Mouse (Mus musculus) hindbrain, embryonic 11.5 days (tissue): ENCODE data around the gene Gm4881. TPM values are rescaled to one million over a fixed set of nuclear protein-coding genes. Genes with fewer than 3 reads are reported as not detected.

Experiments used
- ATAC-seq: fragments of 200-750 bp; cut with Nextera tagmentation; 2 replicates; pipeline ENCODE4 v1.8.0; 2017; ENCODE audit warnings: mild to moderate bottlenecking, moderate TSS enrichment, moderate library complexity; ENCODE audit not compliant: low FRiP score
- DNase-seq: peaks from one replicate; pipeline ENCODE4 v3.0.0-alpha.2; 2015; ENCODE audit warnings: low spot score
- H3K27ac ChIP-seq: fragments of 300-500 bp; sonication (generic); 2 replicates; pipeline ENCODE4 v1.5.1; 2014; ENCODE audit warnings: mild to moderate bottlenecking, low read depth, low read length
- H3K27me3 ChIP-seq: fragments of 300-500 bp; sonication (generic); 2 replicates; pipeline ENCODE4 v1.6.1; 2014; ENCODE audit warnings: mild to moderate bottlenecking, low read length, moderate library complexity, mixed read lengths; ENCODE audit not compliant: control insufficient read depth, insufficient read depth
- H3K36me3 ChIP-seq: fragments of 300-500 bp; sonication (generic); 2 replicates; pipeline ENCODE4 v1.6.1; 2014; ENCODE audit warnings: mild to moderate bottlenecking, low read length, moderate library complexity, mixed read lengths; ENCODE audit not compliant: control insufficient read depth, insufficient read depth
- H3K4me1 ChIP-seq: fragments of 300-500 bp; sonication (generic); replicated peaks from 2 replicates; pipeline ENCODE4 v1.6.1; 2014; ENCODE audit warnings: low read length, mixed read lengths; ENCODE audit not compliant: control insufficient read depth, insufficient read depth
- H3K4me2 ChIP-seq: fragments of 300-500 bp; sonication (generic); replicated peaks from 2 replicates; pipeline ENCODE4 v1.6.1; 2014; ENCODE audit warnings: mild to moderate bottlenecking, low read depth, low read length
- H3K4me3 ChIP-seq: fragments of 300-500 bp; sonication (generic); 2 replicates; pipeline ENCODE4 v1.5.1; 2014; ENCODE audit warnings: low read depth, low read length
- H3K9ac ChIP-seq: fragments of 300-500 bp; sonication (generic); 2 replicates; pipeline ENCODE4 v1.6.1; 2014; ENCODE audit warnings: low read depth, low read length
- H3K9me3 ChIP-seq: fragments of 300-500 bp; sonication (generic); 2 replicates; pipeline ENCODE4 v1.6.1; 2016; ENCODE audit warnings: low read length; ENCODE audit not compliant: control insufficient read depth
- WGBS: fragments of 180-500 bp; shearing (Covaris S2); extraction: QIAGEN DNeasy Blood & Tissue Kit; methylation state at CpG from one replicate; pipeline ENCODE4 v1.1.7; 2014; 5-methylcytosine and 5-hydroxymethylcytosine counted together
- polyA plus RNA-seq: library from polyadenylated mRNA; unstranded; fragments of >200 nt; fragmentation: Nextera tagmentation; extraction: Ambion mirVana; gene quantifications from 2 replicates; pipeline ENCODE4 v1.2.1, GENCODE M21; 2014

Gene Gm4881
- polyA plus RNA-seq, 1 experiment from 2014 or later, result 6.1 TPM

GRCm38 (mm10) chr7:24974893-24975595 is 30.8 kb upstream of the Gm4881 start:
- Histone ChIP-seq H3K27me3 (no peaks in the 10 kb centered on the region; the same call in 1 of the 2 replicates), H3K36me3 (no peaks in the 10 kb centered on the region), H3K4me2 (no peak overlapping the region), H3K9me3 (no peaks in the 10 kb centered on the region), H3K4me3 (no peak overlapping the region), H3K27ac (no peak overlapping the region), H3K9ac (no peak overlapping the region), H3K4me1 (peaks cover 3% of the 10 kb centered on the region; the same call in 1 of the 2 replicates)
- DNase-seq (peak; percentile 69), ATAC-seq (no peak)
- WGBS, result 30% methylated on average over 9 of the region's 9 CpGs

GRCm38 (mm10) chr7:24973902-24974301 is 29.6 kb upstream of the Gm4881 start:
- Histone ChIP-seq H3K9ac (no peak overlapping the region), H3K36me3 (no peaks in the 10 kb centered on the region), H3K4me2 (no peak overlapping the region), H3K4me3 (no peak overlapping the region), H3K4me1 (peaks cover 3% of the 10 kb centered on the region; the same call in 1 of the 2 replicates), H3K27ac (no peak overlapping the region), H3K9me3 (no peaks in the 10 kb centered on the region), H3K27me3 (no peaks in the 10 kb centered on the region; the same call in 1 of the 2 replicates)
- 69% methylated on average over 5 of the region's 5 CpGs for WGBS
- DNase-seq, result no peak
- no peak for ATAC-seq

GRCm38 (mm10) chr7:24973208-24973607 is 28.9 kb upstream of the Gm4881 start:
- no peak overlapping the region for H3K27ac ChIP-seq
- no peak for ATAC-seq
- peaks cover 3% of the 10 kb centered on the region; the same call in 1 of the 2 replicates for H3K4me1 ChIP-seq
- no peak for DNase-seq
- no peaks in the 10 kb centered on the region for H3K9me3 ChIP-seq
- H3K36me3 ChIP-seq, result no peaks in the 10 kb centered on the region
- no peak overlapping the region for H3K9ac ChIP-seq
- no peak overlapping the region for H3K4me2 ChIP-seq
- no peak overlapping the region for H3K4me3 ChIP-seq
- 85% methylated on average over 4 of the region's 4 CpGs for WGBS
- no peaks in the 10 kb centered on the region; the same call in 1 of the 2 replicates for H3K27me3 ChIP-seq

GRCm38 (mm10) chr7:24971972-24972893 is 27.9 kb upstream of the Gm4881 start, which contains the start of gene Rabac1:
Gene Rabac1 (minus strand): TSS chr7:24972754.
- peak within 1 kb of the TSS; percentile 7; the same call in 1 of the 2 replicates for H3K27ac ChIP-seq

GRCm38 (mm10) chr7:24971261-24971971 is 27.1 kb upstream of the Gm4881 start:
- 9% methylated on average over 17 of the region's 19 CpGs for WGBS
- peak; percentile 22; the same call in 1 of the 2 replicates for ATAC-seq
- Histone ChIP-seq H3K4me2 (peak overlapping the region; percentile 89), H3K4me3 (peak overlapping the region; percentile 56), H3K36me3 (no peaks in the 10 kb centered on the region), H3K27ac (no peak overlapping the region), H3K27me3 (no peaks in the 10 kb centered on the region; the same call in 1 of the 2 replicates), H3K9me3 (no peaks in the 10 kb centered on the region), H3K4me1 (peaks cover 3% of the 10 kb centered on the region; the same call in 1 of the 2 replicates), H3K9ac (no peak overlapping the region; the same call in 1 of the 2 replicates)
- peak; percentile 72 for DNase-seq

More at GRCm38 (mm10) chr7:24971972-24972893, 27.9 kb upstream of the Gm4881 start, which contains the start of gene Rabac1:
- no peaks in the 10 kb centered on the region for H3K36me3 ChIP-seq
- WGBS, result under 1% methylated on average over 45 of the region's 45 CpGs
- no peaks in the 10 kb centered on the region; the same call in 1 of the 2 replicates for H3K27me3 ChIP-seq
- ATAC-seq (peak; percentile 91), DNase-seq (peak; percentile 91)
- peak within 1 kb of the TSS; percentile 69 for H3K9ac ChIP-seq
- no peaks in the 10 kb centered on the region for H3K9me3 ChIP-seq
- peak within 1 kb of the TSS; percentile 89 for H3K4me2 ChIP-seq
- peak within 1 kb of the TSS; percentile 56 for H3K4me3 ChIP-seq
- peaks cover 3% of the 10 kb centered on the region; the same call in 1 of the 2 replicates for H3K4me1 ChIP-seq

- no peak overlapping the region for H3K4me2 ChIP-seq
- WGBS, result 94% methylated on average over 3 of the region's 3 CpGs
- no peaks in the 10 kb centered on the region; the same call in 1 of the 2 replicates for H3K27me3 ChIP-seq
- H3K36me3 ChIP-seq, result no peaks in the 10 kb centered on the region
- H3K4me3 ChIP-seq, result no peak overlapping the region
- H3K4me1 ChIP-seq, result peaks cover 3% of the 10 kb centered on the region; the same call in 1 of the 2 replicates
- no peak for ATAC-seq
- H3K9ac ChIP-seq, result no peak overlapping the region
- no peak overlapping the region for H3K27ac ChIP-seq
- H3K9me3 ChIP-seq, result no peaks in the 10 kb centered on the region
- DNase-seq, result no peak
Measured at GRCm38 (mm10) chr7:24970341-24970740, 26.0 kb upstream of the Gm4881 start.

- H3K4me2 ChIP-seq, result no peak overlapping the region
- no peak overlapping the region for H3K27ac ChIP-seq
- no peak for DNase-seq
- ATAC-seq, result no peak
- H3K4me1 ChIP-seq, result peaks cover 3% of the 10 kb centered on the region; the same call in 1 of the 2 replicates
- H3K36me3 ChIP-seq, result no peaks in the 10 kb centered on the region
- no peak overlapping the region for H3K4me3 ChIP-seq
- WGBS, result 73% methylated on average over 12 of the region's 12 CpGs
- H3K27me3 ChIP-seq, result no peaks in the 10 kb centered on the region; the same call in 1 of the 2 replicates
- H3K9ac ChIP-seq, result no peak overlapping the region
- no peaks in the 10 kb centered on the region for H3K9me3 ChIP-seq
Measured at GRCm38 (mm10) chr7:24969805-24970204, 25.5 kb upstream of the Gm4881 start.

- no peaks in the 10 kb centered on the region for H3K36me3 ChIP-seq
- H3K27ac ChIP-seq, result no peak overlapping the region
- peaks cover 3% of the 10 kb centered on the region; the same call in 1 of the 2 replicates for H3K4me1 ChIP-seq
- no peak overlapping the region for H3K4me3 ChIP-seq
- H3K4me2 ChIP-seq, result no peak overlapping the region
- no peak overlapping the region for H3K9ac ChIP-seq
- H3K9me3 ChIP-seq, result no peaks in the 10 kb centered on the region
- ATAC-seq (no peak), DNase-seq (no peak)
- WGBS, result 72% methylated on average over 6 of the region's 6 CpGs
- no peaks in the 10 kb centered on the region for H3K27me3 ChIP-seq
Measured at GRCm38 (mm10) chr7:24968463-24968862, 24.2 kb upstream of the Gm4881 start.
